Mouse (Mus musculus): Measurements from ENCODE around the gene Inpp5e. TPM values are rescaled to one million over a fixed set of nuclear protein-coding genes. Genes with fewer than 3 reads are reported as not detected.

The Inpp5e gene
- 15.2 and 15.9 TPM in 2 replicates for polyA plus RNA-seq (2015; fragmentation: Nextera tagmentation; extraction: Ambion mirVana)

- Histone ChIP-seq H3K36me3 (ENCODE audit: control insufficient read depth, insufficient read depth, low read length) (no peaks in the 10 kb centered on the region), H3K4me3 (replicated peaks; ENCODE audit: low read length) (peak within 1 kb of the TSS; percentile 92), H3K4me1 (ENCODE audit: control insufficient read depth, insufficient read depth, low read length) (peaks cover 21% of the 10 kb centered on the region), H3K9ac (ENCODE audit: low read length) (peak within 1 kb of the TSS; percentile 94), H3K4me2 (ENCODE audit: low read depth, low read length) (peak within 1 kb of the TSS; percentile 94), H3K9me3 (replicated peaks; ENCODE audit: control insufficient read depth, low read length) (no peaks in the 10 kb centered on the region), H3K27ac (ENCODE audit: low read length) (peak within 1 kb of the TSS; percentile 64), H3K27me3 (ENCODE audit: control insufficient read depth, insufficient read depth, low read length) (no peaks in the 10 kb centered on the region)
- peak; percentile 97 for ATAC-seq (ENCODE audit: insufficient read depth, low FRiP score)
- WGBS: under 1% methylated on average over 57 of the region's 57 CpGs
Measured at GRCm38 (mm10) chr2:26408515-26409356, at the start of gene Inpp5e. Gene Inpp5e, minus strand, starts transcription at chr2:26409203.

GRCm38 (mm10) chr2:26458402-26459124 is 49.6 kb upstream of the Inpp5e start:
- Histone ChIP-seq H3K9ac (ENCODE audit: low read length) (0 out of 2 replicates have a peak overlapping the region, but pooled peaks have one; percentile 18), H3K36me3 (ENCODE audit: control insufficient read depth, insufficient read depth, low read length) (peaks cover 20% of the 10 kb centered on the region)
- WGBS: 31% methylated on average over 7 of the region's 7 CpGs

GRCm38 (mm10) chr2:26449121-26450060 is 40.4 kb upstream of the Inpp5e start:
- no peak overlapping the region for H3K27ac ChIP-seq (ENCODE audit: low read length)
- no peak overlapping the region for H3K9ac ChIP-seq (ENCODE audit: low read length)
- H3K9me3 ChIP-seq (replicated peaks; ENCODE audit: control insufficient read depth, low read length): no peaks in the 10 kb centered on the region
- H3K4me2 ChIP-seq (ENCODE audit: low read depth, low read length): no peak overlapping the region
- no peak for ATAC-seq (ENCODE audit: insufficient read depth, low FRiP score)
- H3K27me3 ChIP-seq (ENCODE audit: control insufficient read depth, insufficient read depth, low read length): no peaks in the 10 kb centered on the region
- H3K4me1 ChIP-seq (ENCODE audit: control insufficient read depth, insufficient read depth, low read length): peaks cover 10% of the 10 kb centered on the region
- no peaks in the 10 kb centered on the region for H3K36me3 ChIP-seq (ENCODE audit: control insufficient read depth, insufficient read depth, low read length)
- 25% methylated on average over 5 of the region's 5 CpGs for WGBS
- no peak overlapping the region for H3K4me3 ChIP-seq (replicated peaks; ENCODE audit: low read length)

More at GRCm38 (mm10) chr2:26458402-26459124, 49.6 kb upstream of the Inpp5e start:
- Histone ChIP-seq H3K27me3 (ENCODE audit: control insufficient read depth, insufficient read depth, low read length) (no peaks in the 10 kb centered on the region), H3K27ac (ENCODE audit: low read length) (peak overlapping the region; percentile 75), H3K4me1 (ENCODE audit: control insufficient read depth, insufficient read depth, low read length) (peaks cover 18% of the 10 kb centered on the region), H3K9me3 (replicated peaks; ENCODE audit: control insufficient read depth, low read length) (no peaks in the 10 kb centered on the region), H3K4me2 (ENCODE audit: low read depth, low read length) (no peak overlapping the region), H3K4me3 (replicated peaks; ENCODE audit: low read length) (no peak overlapping the region)
- ATAC-seq (ENCODE audit: insufficient read depth, low FRiP score): peak; percentile 75; the same call in 1 of the 2 replicates

GRCm38 (mm10) chr2:26447451-26447850 is 38.4 kb upstream of the Inpp5e start:
- 46% methylated on average over 1 of the region's 1 CpGs for WGBS
- H3K9ac ChIP-seq (ENCODE audit: low read length): no peak overlapping the region; the same call in 1 of the 2 replicates
- peaks cover 21% of the 10 kb centered on the region for H3K4me1 ChIP-seq (ENCODE audit: control insufficient read depth, insufficient read depth, low read length)
- no peak for ATAC-seq (ENCODE audit: insufficient read depth, low FRiP score)
- no peak overlapping the region for H3K4me3 ChIP-seq (replicated peaks; ENCODE audit: low read length)
- no peaks in the 10 kb centered on the region for H3K9me3 ChIP-seq (replicated peaks; ENCODE audit: control insufficient read depth, low read length)
- no peaks in the 10 kb centered on the region for H3K27me3 ChIP-seq (ENCODE audit: control insufficient read depth, insufficient read depth, low read length)
- no peaks in the 10 kb centered on the region for H3K36me3 ChIP-seq (ENCODE audit: control insufficient read depth, insufficient read depth, low read length)
- H3K27ac ChIP-seq (ENCODE audit: low read length): no peak overlapping the region
- no peak overlapping the region for H3K4me2 ChIP-seq (ENCODE audit: low read depth, low read length)

- Histone ChIP-seq H3K9ac (ENCODE audit: low read length) (peak overlapping the region; percentile 77), H3K36me3 (ENCODE audit: control insufficient read depth, insufficient read depth, low read length) (no peaks in the 10 kb centered on the region), H3K27me3 (ENCODE audit: control insufficient read depth, insufficient read depth, low read length) (no peaks in the 10 kb centered on the region), H3K4me3 (replicated peaks; ENCODE audit: low read length) (peak overlapping the region; percentile 69), H3K4me2 (ENCODE audit: low read depth, low read length) (peak overlapping the region; percentile 64), H3K9me3 (replicated peaks; ENCODE audit: control insufficient read depth, low read length) (no peaks in the 10 kb centered on the region), H3K27ac (ENCODE audit: low read length) (peak overlapping the region; percentile 95), H3K4me1 (ENCODE audit: control insufficient read depth, insufficient read depth, low read length) (peaks cover 21% of the 10 kb centered on the region)
- ATAC-seq (ENCODE audit: insufficient read depth, low FRiP score): no peak
- WGBS: 76% methylated on average over 4 of the region's 4 CpGs
Measured at GRCm38 (mm10) chr2:26446671-26447070, 37.7 kb upstream of the Inpp5e start.

GRCm38 (mm10) chr2:26445666-26446445 is 36.9 kb upstream of the Inpp5e start:
- peak; percentile 90 for ATAC-seq (ENCODE audit: insufficient read depth, low FRiP score)
- Histone ChIP-seq H3K27ac (ENCODE audit: low read length) (peak overlapping the region; percentile 95), H3K9me3 (replicated peaks; ENCODE audit: control insufficient read depth, low read length) (no peaks in the 10 kb centered on the region), H3K4me3 (replicated peaks; ENCODE audit: low read length) (peak overlapping the region; percentile 69), H3K4me1 (ENCODE audit: control insufficient read depth, insufficient read depth, low read length) (peaks cover 21% of the 10 kb centered on the region), H3K4me2 (ENCODE audit: low read depth, low read length) (peak overlapping the region; percentile 64), H3K36me3 (ENCODE audit: control insufficient read depth, insufficient read depth, low read length) (no peaks in the 10 kb centered on the region), H3K9ac (ENCODE audit: low read length) (peak overlapping the region; percentile 77), H3K27me3 (ENCODE audit: control insufficient read depth, insufficient read depth, low read length) (no peaks in the 10 kb centered on the region)
- under 1% methylated on average over 44 of the region's 44 CpGs for WGBS

GRCm38 (mm10) chr2:26444946-26445665 is 36.1 kb upstream of the Inpp5e start, which contains the start of gene Sec16a:
Gene Sec16a, minus strand, starts transcription at chr2:26445216.
- ATAC-seq (ENCODE audit: insufficient read depth, low FRiP score): peak; percentile 94
- peaks cover 21% of the 10 kb centered on the region for H3K4me1 ChIP-seq (ENCODE audit: control insufficient read depth, insufficient read depth, low read length)
- under 1% methylated on average over 61 of the region's 61 CpGs for WGBS

More at GRCm38 (mm10) chr2:26444946-26445665, 36.1 kb upstream of the Inpp5e start, which contains the start of gene Sec16a:
- H3K9me3 ChIP-seq (replicated peaks; ENCODE audit: control insufficient read depth, low read length): no peaks in the 10 kb centered on the region
- peak within 1 kb of the TSS; percentile 93 for H3K4me3 ChIP-seq (replicated peaks; ENCODE audit: low read length)
- H3K4me2 ChIP-seq (ENCODE audit: low read depth, low read length): peak within 1 kb of the TSS; percentile 65
- peak within 1 kb of the TSS; percentile 95 for H3K27ac ChIP-seq (ENCODE audit: low read length)
- no peaks in the 10 kb centered on the region for H3K36me3 ChIP-seq (ENCODE audit: control insufficient read depth, insufficient read depth, low read length)
- no peaks in the 10 kb centered on the region for H3K27me3 ChIP-seq (ENCODE audit: control insufficient read depth, insufficient read depth, low read length)
- peak within 1 kb of the TSS; percentile 91 for H3K9ac ChIP-seq (ENCODE audit: low read length)
